Mouse (Mus musculus): ENCODE measurements at regions not wholly inside any gene's neighbourhood (a gene's known extent, or its start where the extent isn't known, plus 50 kb on each side); places are given as distances from the start of the nearest gene placed in this dataset.

DNA sequence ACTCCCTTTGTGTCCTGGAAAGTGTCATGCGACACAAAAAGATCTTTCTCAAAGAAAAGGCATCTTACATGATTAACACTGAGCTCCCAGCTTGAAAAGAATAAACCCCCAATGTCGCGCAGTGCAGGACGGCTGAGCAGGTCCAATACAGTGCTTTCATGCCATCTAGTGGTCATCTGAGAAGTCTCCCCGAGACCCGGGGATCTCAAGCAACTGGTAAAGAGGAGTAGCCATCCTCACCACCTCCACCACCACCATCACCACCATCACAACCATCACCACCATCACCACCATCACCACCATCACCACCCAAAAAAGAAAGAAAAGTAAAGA lies 430.7 kb upstream of the Ccnh start:
- TF ChIP-seq CTCF (IDR thresholded peaks at IDR 0.05; ENCODE audit: low read depth) = peak; percentile 76
- TF ChIP-seq EP300 (IDR thresholded peaks at IDR 0.05; ENCODE audit: low read depth) = no peak

All from liver, postnatal 0 days (tissue).